Mouse (Mus musculus) gastrocnemius, postnatal 36 days (tissue): ENCODE measurements around the gene Rbfox3. TPM values are rescaled to one million over a fixed set of nuclear protein-coding genes. Genes with fewer than 3 reads are reported as not detected.

Experiments used
- DNase-seq, 2 experiments: peaks; one replicate each; pipeline ENCODE4 v3.0.0; 2022
- intact Hi-C: fragments of 180-260 bp; cut with DNase I; formaldehyde crosslinking; loops from one replicate; pipeline ENCODE4 v1.15.1; 2025
- total RNA-seq, 2 experiments: library from RNA; stranded (reverse); gene quantifications; 2 replicates each; pipeline ENCODE4 v1.2.3; 2021

The Rbfox3 gene
- total RNA-seq, 2 experiments from 2014 or later = 0.37 TPM; not detected in 1

- intact Hi-C loops = no loop called here
- DNase-seq = no peak
Observed at GRCm38 (mm10) chr11:118885135-118885534, 26.3 kb downstream of the Rbfox3 start.

DNA sequence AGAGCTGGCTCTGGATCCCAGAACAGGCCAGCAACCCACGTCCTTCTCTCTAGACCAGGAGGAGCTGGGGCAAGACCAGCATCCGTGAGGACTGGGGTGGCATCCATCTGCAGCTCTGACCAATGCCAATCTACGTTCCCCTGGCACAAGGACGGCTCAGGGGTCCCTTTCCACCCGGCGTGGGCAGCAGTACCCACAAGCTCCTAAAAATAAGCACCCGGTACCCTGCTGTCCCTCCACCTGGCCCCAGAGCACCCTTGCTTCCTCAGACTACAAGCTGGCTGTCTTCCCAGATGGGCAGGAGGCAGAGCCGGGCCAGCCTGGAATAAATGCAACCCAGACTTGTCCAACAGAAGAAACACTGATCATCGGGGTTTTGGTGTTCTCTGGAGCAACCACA lies 28.3 kb downstream of the Rbfox3 start:
- intact Hi-C loops = no loop called here
- DNase-seq = no peak

DNA sequence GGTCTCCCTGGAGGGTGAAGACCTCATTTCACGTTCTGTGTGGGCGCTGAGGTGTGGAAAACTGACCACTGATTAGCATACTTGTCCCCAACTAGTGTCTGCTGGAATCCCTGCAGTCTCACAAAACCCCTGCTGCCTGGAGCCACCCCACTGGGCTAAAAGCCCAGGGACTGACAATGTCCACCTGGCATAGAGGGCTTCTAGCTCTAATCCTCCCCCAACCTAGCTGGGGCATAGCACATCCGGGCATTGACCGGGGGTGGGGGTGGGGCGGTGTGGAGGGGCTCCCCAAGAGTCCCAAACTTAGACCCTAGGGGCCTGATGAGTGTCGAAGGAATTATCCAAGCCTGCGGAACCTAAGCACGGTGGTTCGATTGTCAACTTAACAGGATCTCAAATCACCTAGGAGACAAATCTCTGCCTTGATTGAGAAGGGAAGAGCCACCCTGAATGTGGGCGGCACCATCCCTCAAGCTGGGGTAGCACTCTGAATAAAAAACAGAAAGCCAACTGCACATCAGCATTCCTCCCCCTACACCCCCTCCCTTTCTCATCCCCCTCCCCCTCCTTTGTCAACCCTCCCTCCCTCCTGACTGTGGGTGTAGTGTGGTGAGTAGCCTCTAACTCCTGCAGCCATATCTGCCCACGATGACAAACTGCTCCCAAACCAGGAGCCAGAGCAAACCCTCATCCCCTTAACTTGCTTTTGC lies 29.5 kb downstream of the Rbfox3 start:
- intact Hi-C loops = no loop called here

DNA sequence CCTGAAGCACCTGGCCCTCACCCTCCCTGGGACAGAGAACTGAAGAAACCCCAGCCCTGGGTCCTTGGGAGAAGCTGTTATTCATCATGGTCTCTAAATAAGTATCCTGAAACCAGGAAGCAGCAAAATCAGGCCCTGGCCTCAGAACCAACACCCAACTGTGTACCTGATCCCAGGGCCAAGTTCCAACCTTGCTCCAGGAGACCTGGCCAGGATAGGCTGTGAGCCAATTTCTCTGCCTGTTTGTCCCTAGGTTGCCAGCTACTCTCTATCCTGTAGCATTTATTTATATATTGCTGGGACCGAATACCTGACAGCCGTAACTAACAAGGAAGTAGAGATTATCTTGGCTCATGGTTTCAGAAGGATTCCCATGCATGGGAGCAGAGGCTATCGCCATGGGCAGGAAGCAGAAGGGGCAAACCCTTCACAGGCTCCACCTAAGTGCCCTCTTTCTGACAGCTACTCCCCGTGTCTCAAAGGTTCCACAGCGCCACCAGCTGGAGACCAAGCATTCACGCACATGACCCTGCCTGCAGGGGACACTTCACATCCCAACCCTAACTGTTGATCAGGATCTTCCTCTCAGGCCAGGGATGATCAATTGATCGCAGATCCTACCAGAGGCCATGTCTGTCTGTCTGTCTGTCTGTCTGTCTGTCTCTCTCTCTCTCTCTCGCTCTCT lies 31.8 kb downstream of the Rbfox3 start:
- intact Hi-C loops = no loop called here
- DNase-seq = no peak

More for the DNA sequence above, 29.5 kb downstream of the Rbfox3 start:
- DNase-seq = no peak

DNA sequence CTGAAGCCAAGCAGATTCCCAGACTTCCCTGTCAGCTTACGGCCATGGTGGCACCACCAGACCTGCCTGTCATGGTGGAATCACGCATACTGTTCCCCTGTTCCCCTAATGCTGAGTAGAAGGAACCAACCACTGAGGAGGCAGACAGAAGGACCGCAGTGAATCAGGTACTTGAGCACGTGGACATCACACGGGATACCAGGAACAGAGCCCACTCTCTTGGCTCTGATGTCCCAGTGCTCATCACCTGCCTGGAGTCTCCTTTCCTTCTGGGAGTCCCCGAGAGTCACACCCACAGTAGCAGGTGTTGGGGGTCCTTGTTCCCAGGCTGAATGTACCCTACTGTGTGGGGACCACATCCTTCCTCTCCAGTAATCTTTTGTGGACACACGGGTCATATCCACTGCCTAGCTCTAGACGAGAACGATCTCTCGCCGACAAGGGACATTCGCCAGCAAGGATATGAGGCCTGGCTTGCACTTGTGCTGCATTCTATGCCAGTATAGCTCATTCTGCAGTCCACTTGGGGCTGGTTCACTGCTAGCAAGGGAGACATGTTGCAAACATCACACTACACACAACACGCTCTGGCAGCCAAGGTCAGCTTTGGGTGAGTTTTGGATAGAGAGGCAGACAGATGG lies 32.7 kb downstream of the Rbfox3 start:
- DNase-seq = no peak
- intact Hi-C loops = no loop called here

DNA sequence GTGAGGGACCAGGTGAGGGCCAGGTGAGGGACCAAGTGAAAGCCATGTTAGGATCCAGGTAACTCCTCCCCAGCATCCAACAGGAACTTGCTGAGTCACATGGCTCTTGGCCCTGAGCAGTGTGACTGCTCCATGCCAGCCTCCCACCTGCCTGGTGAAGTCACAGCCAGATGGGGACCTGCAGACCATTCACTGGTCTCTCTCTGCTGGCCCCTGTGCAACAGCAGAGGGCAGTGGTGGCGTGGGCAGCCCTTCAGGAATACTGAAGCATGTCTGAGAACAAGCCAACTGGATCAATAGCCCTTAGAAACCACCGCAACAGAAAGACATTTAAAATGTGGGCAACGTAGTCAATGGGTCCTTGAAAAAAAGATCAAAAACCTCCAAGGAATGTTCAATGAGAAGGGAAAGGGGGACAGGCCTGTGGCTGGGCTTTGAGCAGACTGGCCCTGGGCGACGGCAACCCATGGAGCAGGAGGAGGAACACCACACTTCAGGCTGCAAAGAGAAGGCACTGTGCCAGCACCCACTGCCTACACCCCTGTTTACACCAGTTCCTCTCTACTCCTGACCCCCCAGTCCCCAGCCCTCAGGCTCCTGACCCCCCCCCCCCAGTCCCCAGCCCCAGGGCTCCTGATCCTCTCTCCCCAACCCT lies 36.0 kb downstream of the Rbfox3 start:
- intact Hi-C loops = no loop called here
- no peak for DNase-seq

- intact Hi-C loops = no loop called here
- DNase-seq = no peak
Observed at GRCm38 (mm10) chr11:118874487-118875095, 36.8 kb downstream of the Rbfox3 start.

- intact Hi-C loops = no loop called here
- DNase-seq = no peak
Observed at GRCm38 (mm10) chr11:118874022-118874421, 37.4 kb downstream of the Rbfox3 start.

DNA sequence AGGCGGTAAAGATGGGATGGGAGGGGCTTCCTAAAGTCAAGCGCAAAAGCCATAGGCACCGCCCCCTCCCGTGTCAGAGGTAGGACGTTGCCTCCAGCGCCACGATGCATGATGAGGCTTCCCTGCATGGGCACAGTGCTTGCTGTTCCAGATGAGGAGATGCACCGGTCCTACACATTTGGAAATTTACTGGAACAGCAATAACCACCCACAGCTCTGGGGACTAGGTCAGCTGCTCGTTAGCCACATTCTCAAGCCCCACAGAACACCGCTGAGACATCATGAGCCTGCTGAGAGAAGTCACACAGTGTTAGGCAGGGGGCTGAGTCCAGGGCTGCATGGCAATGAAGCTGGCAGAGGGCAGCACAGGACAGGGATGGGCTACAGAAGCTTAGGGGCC lies 39.9 kb downstream of the Rbfox3 start:
- intact Hi-C loops = no loop called here
- DNase-seq = no peak

DNA sequence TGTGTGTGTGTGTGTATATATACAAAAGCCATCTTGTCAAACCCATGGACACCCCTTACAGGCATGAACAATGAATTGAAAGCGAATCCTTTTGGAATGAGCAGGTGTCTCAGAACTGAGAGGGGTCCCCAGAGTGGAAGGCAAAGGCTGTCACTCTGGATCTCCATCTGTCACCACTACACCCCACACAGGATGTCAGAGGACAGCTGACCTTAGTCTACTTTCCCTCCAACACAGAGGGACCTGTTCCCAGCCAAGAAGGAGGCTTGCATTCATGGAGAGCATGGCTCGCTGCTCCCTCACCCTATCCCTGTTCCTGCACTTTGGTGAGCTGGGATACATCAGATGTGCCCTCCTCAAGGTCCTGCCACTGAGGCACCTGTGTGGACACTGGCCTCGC lies 48.0 kb downstream of the Rbfox3 start:
- DNase-seq = no peak
- intact Hi-C loops = no loop called here

DNA sequence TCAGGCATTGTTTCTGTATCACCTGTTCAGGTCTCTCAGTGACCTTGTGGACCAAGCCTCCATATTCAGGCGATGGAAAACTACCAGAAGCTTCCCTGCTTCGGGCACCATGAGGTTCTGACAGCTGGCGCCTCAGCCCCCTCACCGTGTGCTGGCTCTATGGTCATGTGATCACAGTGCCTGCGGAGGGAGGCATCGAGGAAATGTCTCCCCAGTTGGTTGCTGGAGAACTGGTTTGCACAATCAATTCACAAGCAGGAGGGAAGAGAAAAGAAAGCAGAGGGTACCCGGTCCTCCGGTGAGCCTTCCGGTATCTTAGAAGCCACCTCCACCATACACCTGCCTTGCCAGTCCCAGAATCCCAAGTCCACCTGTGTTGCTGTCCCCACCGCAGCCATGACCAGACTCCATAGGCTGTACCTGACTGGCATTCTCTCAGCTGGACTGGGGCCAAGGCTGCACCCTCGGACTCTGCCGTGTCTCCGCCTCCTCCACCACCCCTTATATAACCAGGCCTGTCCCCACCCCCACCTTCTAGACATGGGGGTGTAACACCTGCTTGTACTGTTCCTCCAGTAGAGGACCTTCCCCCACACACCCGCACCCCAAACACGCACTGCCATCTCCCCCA lies 49.5 kb downstream of the Rbfox3 start:
- intact Hi-C loops = no loop called here
- DNase-seq = no peak

- no peak for DNase-seq
- intact Hi-C loops = no loop called here
Observed at GRCm38 (mm10) chr11:118861246-118861645, 50.2 kb downstream of the Rbfox3 start.

- intact Hi-C loops = no loop called here
- DNase-seq = no peak
Observed at GRCm38 (mm10) chr11:118860812-118861211, 50.6 kb downstream of the Rbfox3 start.

GRCm38 (mm10) chr11:118859839-118860238 lies 51.6 kb downstream of the Rbfox3 start:
- intact Hi-C loops = no loop called here
- DNase-seq = no peak

- intact Hi-C loops = no loop called here
- no peak for DNase-seq
Observed at GRCm38 (mm10) chr11:118858305-118858704, 53.1 kb downstream of the Rbfox3 start.

DNA sequence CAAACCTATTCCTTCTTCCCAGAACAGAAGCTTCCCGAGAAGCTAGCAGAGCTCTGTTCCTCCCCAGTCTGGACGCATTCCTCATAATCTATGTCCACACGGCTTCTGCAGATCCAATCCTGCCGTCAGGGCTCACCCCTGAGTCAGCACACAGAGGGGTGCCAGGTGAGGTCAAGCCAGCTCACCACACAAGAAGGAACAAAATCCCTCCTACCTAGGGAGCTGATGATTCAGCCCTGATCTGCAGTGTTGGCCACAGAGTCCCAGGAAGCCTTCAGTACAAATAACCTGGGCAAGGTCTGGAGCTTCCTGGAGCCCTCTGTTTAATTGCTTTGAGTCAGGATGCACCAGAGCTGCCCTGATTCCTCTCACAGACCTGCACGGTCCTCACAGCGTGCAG lies 60.0 kb downstream of the Rbfox3 start:
- no peak for DNase-seq
- intact Hi-C loops = no loop called here

DNA sequence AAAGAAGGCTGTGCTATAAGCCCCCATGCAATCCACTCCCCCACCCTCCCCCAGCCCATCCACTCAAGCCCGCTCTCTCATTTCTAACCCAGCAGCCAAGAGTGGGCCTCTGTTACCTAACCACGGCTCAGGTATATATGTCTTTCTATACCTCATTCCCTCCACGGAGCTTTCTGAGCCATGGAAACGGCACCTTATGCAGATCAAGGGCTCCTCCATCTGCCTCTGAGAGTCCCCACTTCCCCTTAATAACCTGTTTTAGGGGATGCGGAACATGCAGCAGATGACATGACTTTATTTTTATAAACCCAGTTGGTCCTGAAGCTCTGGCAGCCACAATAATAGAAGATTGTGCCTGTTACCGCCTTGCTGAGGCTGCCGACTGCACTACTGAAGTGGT lies 63.4 kb downstream of the Rbfox3 start:
- DNase-seq = no peak
- intact Hi-C loops = no loop called here

DNA sequence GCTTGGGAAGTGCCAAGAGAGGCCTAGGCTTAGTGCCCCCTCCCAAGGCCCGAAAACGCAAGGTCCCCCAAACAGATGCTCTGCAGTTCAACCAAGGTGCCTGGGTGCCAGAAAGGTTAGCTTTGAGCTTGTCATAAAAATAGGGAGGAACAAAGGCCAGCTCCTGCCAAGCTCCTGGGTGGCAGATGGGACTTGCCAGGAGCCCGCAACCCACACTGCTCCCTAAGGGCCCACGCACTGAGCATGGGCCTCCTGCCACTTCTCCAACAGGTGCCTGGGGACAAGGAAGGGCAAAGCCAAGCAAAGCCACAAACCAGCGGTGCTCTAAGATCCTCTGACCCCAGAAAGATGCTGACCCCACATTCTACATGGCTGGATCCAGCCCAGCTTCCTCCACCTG lies 70.4 kb downstream of the Rbfox3 start:
- intact Hi-C loops = no loop called here
- no peak for DNase-seq

DNA sequence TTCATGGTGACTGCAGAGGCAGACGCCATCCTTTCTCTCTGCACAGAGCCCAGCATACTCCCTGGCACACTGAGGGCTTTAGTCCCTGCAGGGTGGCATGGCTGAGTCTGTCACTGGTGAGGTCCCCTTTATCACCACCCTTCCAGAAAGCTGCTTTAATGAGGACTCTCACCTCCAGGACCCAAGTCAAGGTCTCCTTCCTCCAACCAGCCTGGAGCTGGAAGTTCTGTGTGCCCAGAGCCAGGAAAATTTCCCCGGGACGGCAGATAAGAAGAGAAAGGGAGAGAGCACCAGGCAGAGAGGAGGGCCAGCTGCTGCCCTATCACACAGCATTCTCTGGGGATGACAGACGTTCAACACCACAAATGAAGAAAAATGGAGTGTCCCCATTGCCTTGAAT lies 73.2 kb downstream of the Rbfox3 start:
- no peak for DNase-seq
- intact Hi-C loops = no loop called here

DNA sequence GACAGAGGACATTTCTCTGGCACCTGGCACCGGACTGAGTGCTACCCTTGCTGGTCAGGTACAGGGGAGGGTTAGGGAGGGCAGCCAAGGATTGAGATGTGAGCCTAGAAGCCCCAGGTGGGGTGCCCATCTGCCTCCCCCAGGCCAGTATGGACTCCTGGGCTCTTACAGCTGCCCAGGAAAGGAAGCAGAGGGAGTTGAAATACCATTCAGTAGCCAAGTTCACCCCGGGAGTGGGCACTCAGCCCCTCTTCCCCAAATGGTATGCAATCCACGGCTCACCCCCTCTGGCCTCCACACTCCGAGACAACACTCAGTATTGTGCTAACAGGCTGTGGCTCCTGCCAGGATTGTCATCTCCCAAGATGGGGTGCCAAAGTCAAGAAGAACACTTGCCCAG lies 74.5 kb downstream of the Rbfox3 start:
- intact Hi-C loops = no loop called here
- no peak for DNase-seq
